Mouse (Mus musculus): ENCODE measurements at regions not wholly inside any gene's neighbourhood (a gene's known extent, or its start where the extent isn't known, plus 50 kb on each side); places are given as distances from the start of the nearest gene placed in this dataset.

DNA sequence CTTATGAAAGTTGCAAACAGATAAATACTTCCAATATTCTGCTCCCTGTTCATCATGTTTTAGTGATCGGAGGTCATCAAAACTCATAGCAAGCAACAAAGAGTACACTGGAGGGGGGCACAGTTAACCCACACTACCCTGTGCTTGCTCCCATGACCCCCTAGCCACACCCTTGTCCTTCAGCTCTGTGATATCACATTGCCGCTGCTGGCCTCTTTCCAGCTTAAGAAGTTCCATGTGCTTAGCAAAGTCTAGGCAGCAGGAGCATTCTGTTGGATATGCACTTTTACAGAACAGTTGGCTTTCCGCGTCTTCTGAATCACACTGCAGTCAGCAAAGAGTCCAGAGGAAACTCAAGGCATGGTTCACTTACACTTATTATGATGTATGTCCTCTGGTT, 180.4 kb upstream of the Gm17509 start:
- H3K9ac ChIP-seq (replicated peaks; ENCODE audit: low read length, poor library complexity, severe bottlenecking) = no peak overlapping the region
- no peak overlapping the region for H3K27ac ChIP-seq (ENCODE audit: low read depth, low read length)
- DNase-seq (ENCODE audit: low spot score) = no peak
- WGBS = 88% methylated on average over 4 of the region's 4 CpGs
- no peaks in the 10 kb centered on the region for H3K4me1 ChIP-seq (ENCODE audit: insufficient read depth, low read length)
- no peak overlapping the region for H3K4me3 ChIP-seq (ENCODE audit: low read depth, low read length)
- H3K27me3 ChIP-seq (ENCODE audit: insufficient read depth, low read length) = no peaks in the 10 kb centered on the region
- no peak overlapping the region for H3K4me2 ChIP-seq (ENCODE audit: low read depth, low read length, poor library complexity, severe bottlenecking)
- TF ChIP-seq CTCF (IDR thresholded peaks at IDR 0.05) = no peak
- no peaks in the 10 kb centered on the region for H3K36me3 ChIP-seq (ENCODE audit: insufficient read depth, low read length)
- H3K9me3 ChIP-seq (ENCODE audit: low read length) = no peaks in the 10 kb centered on the region
- ATAC-seq (ENCODE audit: low FRiP score) = no peak

DNA sequence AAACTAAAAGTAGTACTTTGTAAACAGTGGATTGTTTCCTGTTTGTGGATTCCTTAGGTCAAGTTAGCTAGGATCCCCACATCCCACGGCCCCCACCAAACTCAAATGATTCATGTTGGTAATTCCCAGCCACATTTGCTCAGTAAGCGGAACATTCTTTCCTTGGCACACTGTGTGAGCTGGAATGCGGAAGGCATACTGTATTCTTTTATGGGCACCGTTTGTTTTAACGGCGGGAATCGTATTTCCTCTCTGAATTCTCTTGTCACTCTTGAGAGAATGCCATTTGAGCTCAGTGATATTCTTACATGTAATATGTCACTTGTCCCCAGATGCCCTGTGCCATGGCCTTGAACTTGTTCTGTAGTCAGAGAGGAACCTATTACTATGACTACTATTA, 189.1 kb upstream of the Gm17509 start:
- H3K36me3 ChIP-seq (ENCODE audit: insufficient read depth, low read length) = no peaks in the 10 kb centered on the region
- no peaks in the 10 kb centered on the region for H3K27me3 ChIP-seq (ENCODE audit: insufficient read depth, low read length)
- 81% methylated on average over 7 of the region's 7 CpGs for WGBS
- no peak overlapping the region for H3K4me3 ChIP-seq (ENCODE audit: low read depth, low read length)
- no peaks in the 10 kb centered on the region for H3K4me1 ChIP-seq (ENCODE audit: insufficient read depth, low read length)
- no peak overlapping the region for H3K27ac ChIP-seq (ENCODE audit: low read depth, low read length)
- H3K4me2 ChIP-seq (ENCODE audit: low read depth, low read length, poor library complexity, severe bottlenecking) = no peak overlapping the region
- no peak for TF ChIP-seq CTCF (IDR thresholded peaks at IDR 0.05)
- no peak for DNase-seq (ENCODE audit: low spot score)
- H3K9me3 ChIP-seq (ENCODE audit: low read length) = no peaks in the 10 kb centered on the region
- no peak overlapping the region for H3K9ac ChIP-seq (replicated peaks; ENCODE audit: low read length, poor library complexity, severe bottlenecking)
- ATAC-seq (ENCODE audit: low FRiP score) = no peak

DNA sequence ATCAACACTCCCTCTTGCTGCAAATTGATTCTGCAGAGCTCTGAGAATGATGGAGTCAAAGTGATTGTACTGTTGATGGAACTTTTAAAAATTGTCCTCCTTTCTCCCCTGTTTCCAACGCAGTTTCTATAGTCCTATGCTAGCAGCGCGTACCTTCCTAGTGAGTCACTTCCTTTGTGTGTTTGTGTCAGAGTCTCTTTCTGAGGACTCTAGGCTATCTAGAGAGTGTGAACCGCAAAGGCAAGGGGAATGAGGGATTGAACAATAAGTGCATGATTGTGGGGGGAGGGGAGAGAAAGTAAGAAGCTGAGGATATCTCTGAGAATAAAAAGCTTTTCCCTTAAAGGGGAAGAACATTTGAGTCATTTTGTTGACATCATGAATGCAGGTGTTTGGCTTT, 188.5 kb upstream of the Hcn1 start:
- Histone ChIP-seq H3K4me1 (ENCODE audit: insufficient read depth, low read length) (no peaks in the 10 kb centered on the region), H3K27me3 (ENCODE audit: insufficient read depth, low read length) (no peaks in the 10 kb centered on the region), H3K4me3 (ENCODE audit: low read depth, low read length) (no peak overlapping the region), H3K27ac (ENCODE audit: low read depth, low read length) (no peak overlapping the region), H3K9me3 (ENCODE audit: low read length) (no peaks in the 10 kb centered on the region), H3K9ac (replicated peaks; ENCODE audit: low read length, poor library complexity, severe bottlenecking) (no peak overlapping the region), H3K36me3 (ENCODE audit: insufficient read depth, low read length) (no peaks in the 10 kb centered on the region), H3K4me2 (ENCODE audit: low read depth, low read length, poor library complexity, severe bottlenecking) (no peak overlapping the region)
- 82% methylated on average over 4 of the region's 4 CpGs for WGBS
- TF ChIP-seq CTCF (IDR thresholded peaks at IDR 0.05) = no peak
- ATAC-seq (ENCODE audit: low FRiP score) (no peak), DNase-seq (ENCODE audit: low spot score) (no peak)

DNA sequence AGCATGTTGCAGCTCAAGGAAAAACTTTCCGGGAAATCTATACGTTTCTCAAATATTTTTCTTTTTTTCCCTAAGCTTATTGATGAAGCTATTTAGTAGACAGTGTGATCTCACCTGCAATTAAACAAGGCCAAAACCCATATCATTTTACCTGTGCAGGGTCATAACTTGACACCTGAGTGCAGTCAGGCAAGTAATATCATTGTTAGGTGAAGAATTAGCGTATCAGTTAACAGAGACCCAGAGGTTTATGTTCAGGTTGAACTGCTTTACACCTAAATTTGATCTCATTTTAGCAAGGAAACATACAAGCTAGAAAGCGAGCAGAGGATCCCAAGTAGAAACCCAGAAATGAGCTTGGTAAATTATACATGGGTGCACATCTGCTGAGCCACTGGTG, 178.6 kb upstream of the Hcn1 start:
- no peak overlapping the region for H3K27ac ChIP-seq (ENCODE audit: low read depth, low read length)
- TF ChIP-seq CTCF (IDR thresholded peaks at IDR 0.05) = no peak
- H3K4me1 ChIP-seq (ENCODE audit: insufficient read depth, low read length) = no peaks in the 10 kb centered on the region
- DNase-seq (ENCODE audit: low spot score) (no peak), ATAC-seq (ENCODE audit: low FRiP score) (no peak)
- H3K27me3 ChIP-seq (ENCODE audit: insufficient read depth, low read length) = no peaks in the 10 kb centered on the region
- no peaks in the 10 kb centered on the region for H3K36me3 ChIP-seq (ENCODE audit: insufficient read depth, low read length)
- no peaks in the 10 kb centered on the region for H3K9me3 ChIP-seq (ENCODE audit: low read length)
- H3K9ac ChIP-seq (replicated peaks; ENCODE audit: low read length, poor library complexity, severe bottlenecking) = no peak overlapping the region
- WGBS = 92% methylated on average over 4 of the region's 4 CpGs
- no peak overlapping the region for H3K4me2 ChIP-seq (ENCODE audit: low read depth, low read length, poor library complexity, severe bottlenecking)
- H3K4me3 ChIP-seq (ENCODE audit: low read depth, low read length) = no peak overlapping the region

DNA sequence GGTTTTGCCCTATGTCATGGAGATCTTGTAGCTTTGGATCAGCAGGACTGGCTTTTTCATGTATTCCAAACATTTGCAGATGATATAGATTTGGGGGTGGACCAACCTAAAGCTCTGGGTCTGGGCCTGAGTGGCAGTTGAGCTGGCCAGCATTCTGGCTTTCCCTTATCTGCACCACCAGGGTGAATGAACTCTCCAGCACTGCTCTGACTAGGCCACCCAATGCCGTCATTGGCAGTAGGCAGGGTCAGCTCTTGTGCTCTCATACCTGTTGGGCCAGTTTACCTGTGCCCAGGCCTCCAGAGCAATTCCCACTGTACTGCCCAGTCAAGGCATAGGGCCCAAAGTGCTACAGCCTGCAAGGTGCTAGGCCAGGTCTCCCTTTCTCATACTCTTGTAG, 177.1 kb upstream of the Hcn1 start:
- DNase-seq (ENCODE audit: low spot score) = no peak
- Histone ChIP-seq H3K4me3 (ENCODE audit: low read depth, low read length) (no peak overlapping the region), H3K27me3 (ENCODE audit: insufficient read depth, low read length) (no peaks in the 10 kb centered on the region), H3K27ac (ENCODE audit: low read depth, low read length) (no peak overlapping the region), H3K4me2 (ENCODE audit: low read depth, low read length, poor library complexity, severe bottlenecking) (no peak overlapping the region), H3K9me3 (ENCODE audit: low read length) (no peaks in the 10 kb centered on the region), H3K9ac (replicated peaks; ENCODE audit: low read length, poor library complexity, severe bottlenecking) (no peak overlapping the region), H3K36me3 (ENCODE audit: insufficient read depth, low read length) (no peaks in the 10 kb centered on the region), H3K4me1 (ENCODE audit: insufficient read depth, low read length) (no peaks in the 10 kb centered on the region)
- WGBS = 86% methylated on average over 1 of the region's 1 CpGs
- ATAC-seq (ENCODE audit: low FRiP score) = no peak
- no peak for TF ChIP-seq CTCF (IDR thresholded peaks at IDR 0.05)

DNA sequence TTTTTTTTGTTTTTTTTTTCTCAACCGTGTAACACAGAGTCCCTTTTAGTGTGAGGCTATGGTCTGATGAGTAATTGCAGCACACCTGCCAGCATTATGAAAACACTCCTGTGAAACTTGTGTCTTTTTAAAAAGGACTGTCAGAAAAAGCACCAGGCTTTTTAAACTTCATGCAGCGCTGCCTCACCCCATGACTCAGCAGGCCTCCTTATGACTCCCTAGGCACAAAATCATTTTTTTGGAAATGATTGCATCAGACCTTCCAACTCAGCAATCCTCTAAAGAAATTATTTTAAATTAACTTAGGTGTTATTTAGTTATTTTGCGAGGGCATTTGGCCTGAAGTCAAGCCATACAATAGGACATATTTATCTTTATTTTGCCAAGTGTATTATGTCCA, 134.7 kb upstream of the Hcn1 start:
- WGBS = 82% methylated on average over 3 of the region's 3 CpGs
- no peak overlapping the region for H3K4me2 ChIP-seq (ENCODE audit: low read depth, low read length, poor library complexity, severe bottlenecking)
- H3K36me3 ChIP-seq (ENCODE audit: insufficient read depth, low read length) = no peaks in the 10 kb centered on the region
- TF ChIP-seq CTCF (IDR thresholded peaks at IDR 0.05) = no peak
- ATAC-seq (ENCODE audit: low FRiP score) = no peak
- H3K4me3 ChIP-seq (ENCODE audit: low read depth, low read length) = no peak overlapping the region
- H3K27me3 ChIP-seq (ENCODE audit: insufficient read depth, low read length) = no peaks in the 10 kb centered on the region
- no peaks in the 10 kb centered on the region for H3K9me3 ChIP-seq (ENCODE audit: low read length)
- no peak overlapping the region for H3K27ac ChIP-seq (ENCODE audit: low read depth, low read length)
- no peak overlapping the region for H3K9ac ChIP-seq (replicated peaks; ENCODE audit: low read length, poor library complexity, severe bottlenecking)
- DNase-seq (ENCODE audit: low spot score) = no peak
- H3K4me1 ChIP-seq (ENCODE audit: insufficient read depth, low read length) = no peaks in the 10 kb centered on the region

DNA sequence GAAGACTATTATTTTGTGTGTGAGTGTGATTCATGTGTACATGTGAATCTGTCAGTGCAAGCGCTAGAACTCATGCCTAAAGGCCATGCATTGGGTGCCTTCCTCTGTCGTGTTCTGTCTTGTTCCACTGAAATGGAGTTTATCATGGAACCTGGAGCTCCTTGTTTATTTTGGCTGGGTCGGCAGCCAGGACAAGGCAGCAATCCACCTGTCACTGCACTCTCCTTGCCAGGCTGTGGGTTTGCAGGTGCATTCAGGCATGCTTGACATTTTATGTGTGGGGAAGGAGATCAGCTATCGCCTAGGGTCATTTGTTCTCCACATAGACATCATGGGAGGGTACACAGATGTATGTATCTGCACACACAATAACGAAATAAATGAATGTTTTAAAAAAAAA, 129.4 kb upstream of the Hcn1 start:
- no peaks in the 10 kb centered on the region for H3K4me1 ChIP-seq (ENCODE audit: insufficient read depth, low read length)
- WGBS = 84% methylated on average over 5 of the region's 5 CpGs
- H3K4me2 ChIP-seq (ENCODE audit: low read depth, low read length, poor library complexity, severe bottlenecking) = no peak overlapping the region
- no peaks in the 10 kb centered on the region for H3K36me3 ChIP-seq (ENCODE audit: insufficient read depth, low read length)
- H3K9me3 ChIP-seq (ENCODE audit: low read length) = no peaks in the 10 kb centered on the region
- no peak overlapping the region for H3K4me3 ChIP-seq (ENCODE audit: low read depth, low read length)
- H3K9ac ChIP-seq (replicated peaks; ENCODE audit: low read length, poor library complexity, severe bottlenecking) = no peak overlapping the region
- ATAC-seq (ENCODE audit: low FRiP score) (no peak), DNase-seq (ENCODE audit: low spot score) (no peak)
- TF ChIP-seq CTCF (IDR thresholded peaks at IDR 0.05) = no peak
- H3K27ac ChIP-seq (ENCODE audit: low read depth, low read length) = no peak overlapping the region
- no peaks in the 10 kb centered on the region for H3K27me3 ChIP-seq (ENCODE audit: insufficient read depth, low read length)

Data from midbrain, postnatal 0 days (tissue).